Mouse (Mus musculus): ENCODE measurements around the gene Maml2. TPM values are rescaled to one million over a fixed set of nuclear protein-coding genes. Genes with fewer than 3 reads are reported as not detected.
"Not testable (repeated sequence)": the region's sequence is repeated elsewhere in the genome, so short reads cannot be mapped to it uniquely, and the experiment has no call there.

The Maml2 gene
- polyA plus RNA-seq, 1 experiment from 2014 or later: 9.9 TPM

DNA sequence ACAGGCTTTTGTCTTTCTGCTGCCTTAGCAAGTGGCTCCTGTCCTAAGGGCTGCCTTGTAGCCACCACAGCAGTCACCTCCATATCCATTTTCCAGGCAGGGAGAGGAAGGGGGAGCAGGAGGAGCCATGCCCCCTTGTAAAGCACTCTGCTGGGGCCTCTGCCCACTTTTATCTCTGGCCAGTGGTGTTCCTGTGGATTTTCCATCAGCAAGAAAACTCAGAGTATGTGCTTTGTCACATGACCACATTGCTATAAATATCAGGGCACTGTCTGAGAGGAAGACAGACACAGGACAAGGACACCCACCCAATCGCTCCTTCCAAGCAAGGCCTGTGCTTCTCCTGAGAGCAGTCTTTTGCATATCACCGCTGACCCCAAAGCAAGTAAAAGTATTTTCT is 405.3 kb downstream of the Maml2 start:
- WGBS: 90% methylated on average over 2 of the region's 2 CpGs
- Histone ChIP-seq H3K27ac (ENCODE audit: low read length) (no peak overlapping the region), H3K4me3 (ENCODE audit: low read depth, low read length) (no peak overlapping the region), H3K9me3 (replicated peaks; ENCODE audit: control insufficient read depth, low read length, poor library complexity, severe bottlenecking) (no peaks in the 10 kb centered on the region), H3K4me2 (ENCODE audit: low read length) (no peak overlapping the region), H3K9ac (ENCODE audit: low read depth, low read length) (no peak overlapping the region), H3K36me3 (ENCODE audit: control insufficient read depth, insufficient read depth, low read length) (peaks cover 2% of the 10 kb centered on the region; the same call in 1 of the 2 replicates), H3K4me1 (ENCODE audit: control insufficient read depth, insufficient read depth, low read length) (no peaks in the 10 kb centered on the region), H3K27me3 (ENCODE audit: control insufficient read depth, insufficient read depth, low read depth, low read length) (no peaks in the 10 kb centered on the region)
- ATAC-seq: no peak

DNA sequence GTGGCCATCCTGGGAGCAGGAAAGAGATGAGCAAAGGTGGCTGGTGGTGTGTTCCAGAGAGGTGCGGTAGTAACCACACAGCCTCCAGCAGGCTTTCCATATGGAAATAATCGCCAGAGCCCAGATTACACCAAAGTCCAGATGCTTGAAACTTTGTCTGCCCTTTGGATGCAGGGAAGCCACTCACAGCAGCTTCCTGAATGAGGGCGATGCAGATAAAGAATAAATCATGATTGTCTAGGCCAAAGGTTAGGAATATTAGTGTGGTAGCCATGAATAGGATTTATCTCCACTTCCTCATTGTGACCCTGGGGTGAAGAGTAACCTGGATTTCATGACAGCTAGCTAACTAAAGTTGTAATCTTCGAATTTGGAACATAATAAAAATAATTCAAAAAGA is 407.2 kb downstream of the Maml2 start:
- Histone ChIP-seq H3K4me3 (ENCODE audit: low read depth, low read length) (no peak overlapping the region), H3K9ac (ENCODE audit: low read depth, low read length) (no peak overlapping the region), H3K9me3 (replicated peaks; ENCODE audit: control insufficient read depth, low read length, poor library complexity, severe bottlenecking) (no peaks in the 10 kb centered on the region), H3K27ac (ENCODE audit: low read length) (no peak overlapping the region), H3K36me3 (ENCODE audit: control insufficient read depth, insufficient read depth, low read length) (peaks cover 2% of the 10 kb centered on the region; the same call in 1 of the 2 replicates), H3K4me2 (ENCODE audit: low read length) (no peak overlapping the region), H3K27me3 (ENCODE audit: control insufficient read depth, insufficient read depth, low read depth, low read length) (no peaks in the 10 kb centered on the region), H3K4me1 (ENCODE audit: control insufficient read depth, insufficient read depth, low read length) (no peaks in the 10 kb centered on the region)
- ATAC-seq: no peak
- WGBS: 89% methylated on average over 4 of the region's 4 CpGs

DNA sequence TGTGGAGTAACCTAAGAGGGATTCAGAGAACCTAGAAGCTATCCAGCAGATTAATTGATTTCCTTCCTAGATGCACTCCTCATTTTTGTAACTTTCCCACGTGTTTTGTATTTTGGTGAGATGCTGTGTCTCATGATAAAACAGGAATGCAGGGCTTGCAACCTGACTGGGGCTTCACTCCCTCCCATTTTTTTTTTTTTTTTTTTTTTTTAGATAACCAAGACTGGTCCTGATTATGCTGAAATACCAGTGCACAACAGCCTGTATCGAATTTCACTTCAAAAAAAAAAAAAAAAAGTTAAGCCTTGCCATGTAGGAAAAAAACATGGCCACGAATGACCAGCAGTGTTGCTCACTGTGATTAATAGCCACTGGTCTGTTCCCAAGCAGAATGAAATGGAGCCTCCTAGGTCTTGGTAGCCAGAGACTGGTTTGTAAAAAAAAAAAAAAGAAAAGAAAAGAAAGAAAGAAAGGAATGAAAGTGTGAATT is 409.4 kb downstream of the Maml2 start:
- Histone ChIP-seq H3K4me2 (ENCODE audit: low read length) (no peak overlapping the region), H3K27me3 (ENCODE audit: control insufficient read depth, insufficient read depth, low read depth, low read length) (no peaks in the 10 kb centered on the region), H3K27ac (ENCODE audit: low read length) (no peak overlapping the region), H3K36me3 (ENCODE audit: control insufficient read depth, insufficient read depth, low read length) (peaks cover 2% of the 10 kb centered on the region; the same call in 1 of the 2 replicates), H3K9ac (ENCODE audit: low read depth, low read length) (no peak overlapping the region), H3K4me1 (ENCODE audit: control insufficient read depth, insufficient read depth, low read length) (no peaks in the 10 kb centered on the region), H3K4me3 (ENCODE audit: low read depth, low read length) (no peak overlapping the region), H3K9me3 (replicated peaks; ENCODE audit: control insufficient read depth, low read length, poor library complexity, severe bottlenecking) (no peaks in the 10 kb centered on the region)
- WGBS: 41% methylated on average over 3 of the region's 3 CpGs
- ATAC-seq: no peak

DNA sequence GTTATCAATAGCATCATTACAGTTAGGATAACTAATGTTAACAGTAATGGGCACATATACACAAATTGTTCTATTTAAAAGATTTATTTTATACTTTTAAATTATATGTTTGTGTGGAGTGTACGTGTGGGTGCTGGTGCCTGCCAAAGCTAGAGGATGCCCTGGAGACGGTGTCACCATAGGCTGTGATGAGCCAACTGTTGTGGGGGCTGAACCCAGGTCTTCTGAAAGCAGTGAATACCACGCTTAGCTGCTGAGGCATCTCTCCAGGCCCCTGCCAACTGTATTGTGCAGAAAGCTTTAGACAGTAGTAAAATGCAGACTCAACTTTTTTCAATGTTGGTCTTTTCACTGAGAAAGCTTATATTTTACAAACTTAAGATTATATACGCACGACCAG is 411.7 kb downstream of the Maml2 start:
- H3K4me3 ChIP-seq (ENCODE audit: low read depth, low read length): no peak overlapping the region
- H3K4me1 ChIP-seq (ENCODE audit: control insufficient read depth, insufficient read depth, low read length): no peaks in the 10 kb centered on the region
- ATAC-seq: no peak
- WGBS: 90% methylated on average over 5 of the region's 5 CpGs
- no peak overlapping the region for H3K9ac ChIP-seq (ENCODE audit: low read depth, low read length)
- H3K27me3 ChIP-seq (ENCODE audit: control insufficient read depth, insufficient read depth, low read depth, low read length): no peaks in the 10 kb centered on the region
- no peak overlapping the region for H3K4me2 ChIP-seq (ENCODE audit: low read length)
- peaks cover 2% of the 10 kb centered on the region; the same call in 1 of the 2 replicates for H3K36me3 ChIP-seq (ENCODE audit: control insufficient read depth, insufficient read depth, low read length)
- no peaks in the 10 kb centered on the region for H3K9me3 ChIP-seq (replicated peaks; ENCODE audit: control insufficient read depth, low read length, poor library complexity, severe bottlenecking)
- H3K27ac ChIP-seq (ENCODE audit: low read length): no peak overlapping the region

DNA sequence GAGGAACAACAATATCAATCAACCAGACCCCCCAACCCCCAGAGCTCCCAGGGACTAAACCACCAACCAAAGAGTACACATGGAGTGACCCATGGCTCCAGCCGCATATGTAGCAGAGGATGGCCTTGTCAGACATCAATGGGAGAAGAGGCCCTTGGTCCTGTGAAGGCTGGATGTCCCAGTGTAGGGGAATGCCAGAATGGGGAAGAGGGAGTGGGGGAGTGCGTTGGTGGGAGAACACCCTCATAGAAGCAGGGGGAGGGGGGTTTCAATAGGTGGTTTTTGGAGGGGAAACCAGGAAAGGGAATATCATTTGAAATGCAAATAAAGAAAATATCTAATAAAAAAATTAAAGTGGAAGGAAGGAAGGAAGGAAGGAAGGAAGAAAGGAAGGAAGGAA is 418.1 kb downstream of the Maml2 start:
- peak overlapping the region; percentile 31; the same call in 1 of the 2 replicates for H3K4me2 ChIP-seq (ENCODE audit: low read length)
- not testable (repeated sequence) for H3K27ac ChIP-seq (ENCODE audit: low read length); H3K4me3 ChIP-seq (ENCODE audit: low read depth, low read length); H3K9ac ChIP-seq (ENCODE audit: low read depth, low read length); ATAC-seq; H3K9me3 ChIP-seq (replicated peaks; ENCODE audit: control insufficient read depth, low read length, poor library complexity, severe bottlenecking); H3K36me3 ChIP-seq (ENCODE audit: control insufficient read depth, insufficient read depth, low read length); H3K27me3 ChIP-seq (ENCODE audit: control insufficient read depth, insufficient read depth, low read depth, low read length); H3K4me1 ChIP-seq (ENCODE audit: control insufficient read depth, insufficient read depth, low read length)
- 80% methylated on average over 2 of the region's 2 CpGs for WGBS

DNA sequence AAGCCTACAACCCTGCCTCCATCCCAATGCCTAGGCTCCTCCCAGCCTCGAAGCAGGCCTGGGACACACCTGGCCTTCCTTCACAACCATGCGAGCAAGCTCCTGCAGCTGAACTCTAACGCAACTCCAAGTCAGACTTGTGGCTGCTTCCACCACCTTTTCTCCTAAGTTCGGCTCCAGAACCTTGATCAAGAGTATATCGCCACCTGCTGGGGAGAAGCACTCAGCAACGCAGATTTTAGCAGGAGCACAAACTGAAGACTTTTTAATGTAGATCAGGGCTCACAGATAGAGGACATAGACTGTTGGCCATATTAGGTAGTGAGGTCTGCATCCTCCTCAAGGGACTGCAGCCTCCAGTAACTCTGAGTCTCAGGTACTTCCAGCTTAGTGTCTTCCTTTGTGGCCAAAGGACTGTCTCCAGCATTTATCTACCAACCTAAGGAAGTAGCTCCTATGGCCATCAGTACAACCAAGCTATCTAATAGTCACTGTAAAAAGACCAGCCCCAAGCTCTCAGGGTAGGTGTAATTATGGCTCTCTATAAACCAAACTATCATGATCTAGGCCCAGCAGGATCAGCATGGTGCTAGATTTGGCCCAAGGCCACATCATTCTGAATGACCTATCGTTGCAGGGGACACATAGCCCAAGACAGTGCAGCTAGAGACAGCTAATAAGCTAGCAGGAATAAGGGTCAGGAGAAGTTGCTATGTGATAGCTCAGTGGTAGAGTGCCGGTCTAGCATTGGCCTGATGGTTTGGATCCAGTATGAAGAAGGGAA is 418.8 kb downstream of the Maml2 start:
- no peaks in the 10 kb centered on the region for H3K9me3 ChIP-seq (replicated peaks; ENCODE audit: control insufficient read depth, low read length, poor library complexity, severe bottlenecking)
- H3K4me2 ChIP-seq (ENCODE audit: low read length): peak overlapping the region; percentile 31; the same call in 1 of the 2 replicates
- no peak overlapping the region for H3K4me3 ChIP-seq (ENCODE audit: low read depth, low read length)
- no peak overlapping the region for H3K27ac ChIP-seq (ENCODE audit: low read length)
- no peak overlapping the region for H3K9ac ChIP-seq (ENCODE audit: low read depth, low read length)
- H3K4me1 ChIP-seq (ENCODE audit: control insufficient read depth, insufficient read depth, low read length): no peaks in the 10 kb centered on the region
- H3K27me3 ChIP-seq (ENCODE audit: control insufficient read depth, insufficient read depth, low read depth, low read length): no peaks in the 10 kb centered on the region
- no peaks in the 10 kb centered on the region for H3K36me3 ChIP-seq (ENCODE audit: control insufficient read depth, insufficient read depth, low read length)
- ATAC-seq: peak; percentile 86
- 25% methylated on average over 8 of the region's 8 CpGs for WGBS

- WGBS: 42% methylated on average over 2 of the region's 2 CpGs
- Histone ChIP-seq H3K9ac (ENCODE audit: low read depth, low read length) (peak within 1 kb of the TSS; percentile 84), H3K27ac (ENCODE audit: low read length) (peak within 1 kb of the TSS; percentile 90), H3K9me3 (replicated peaks; ENCODE audit: control insufficient read depth, low read length, poor library complexity, severe bottlenecking) (no peaks in the 10 kb centered on the region; the same call in 1 of the 2 replicates), H3K4me3 (ENCODE audit: low read depth, low read length) (peak within 1 kb of the TSS; percentile 82), H3K36me3 (ENCODE audit: control insufficient read depth, insufficient read depth, low read length) (no peaks in the 10 kb centered on the region), H3K27me3 (ENCODE audit: control insufficient read depth, insufficient read depth, low read depth, low read length) (no peaks in the 10 kb centered on the region), H3K4me2 (ENCODE audit: low read length) (peak within 1 kb of the TSS; percentile 87), H3K4me1 (ENCODE audit: control insufficient read depth, insufficient read depth, low read length) (peaks cover 11% of the 10 kb centered on the region)
- ATAC-seq: no peak
Observed at GRCm38 (mm10) chr9:13748404-13748797, 450.6 kb downstream of the Maml2 start, which contains the start of gene Mtmr2. Mtmr2 (plus strand) TSS chr9:13748410.

DNA sequence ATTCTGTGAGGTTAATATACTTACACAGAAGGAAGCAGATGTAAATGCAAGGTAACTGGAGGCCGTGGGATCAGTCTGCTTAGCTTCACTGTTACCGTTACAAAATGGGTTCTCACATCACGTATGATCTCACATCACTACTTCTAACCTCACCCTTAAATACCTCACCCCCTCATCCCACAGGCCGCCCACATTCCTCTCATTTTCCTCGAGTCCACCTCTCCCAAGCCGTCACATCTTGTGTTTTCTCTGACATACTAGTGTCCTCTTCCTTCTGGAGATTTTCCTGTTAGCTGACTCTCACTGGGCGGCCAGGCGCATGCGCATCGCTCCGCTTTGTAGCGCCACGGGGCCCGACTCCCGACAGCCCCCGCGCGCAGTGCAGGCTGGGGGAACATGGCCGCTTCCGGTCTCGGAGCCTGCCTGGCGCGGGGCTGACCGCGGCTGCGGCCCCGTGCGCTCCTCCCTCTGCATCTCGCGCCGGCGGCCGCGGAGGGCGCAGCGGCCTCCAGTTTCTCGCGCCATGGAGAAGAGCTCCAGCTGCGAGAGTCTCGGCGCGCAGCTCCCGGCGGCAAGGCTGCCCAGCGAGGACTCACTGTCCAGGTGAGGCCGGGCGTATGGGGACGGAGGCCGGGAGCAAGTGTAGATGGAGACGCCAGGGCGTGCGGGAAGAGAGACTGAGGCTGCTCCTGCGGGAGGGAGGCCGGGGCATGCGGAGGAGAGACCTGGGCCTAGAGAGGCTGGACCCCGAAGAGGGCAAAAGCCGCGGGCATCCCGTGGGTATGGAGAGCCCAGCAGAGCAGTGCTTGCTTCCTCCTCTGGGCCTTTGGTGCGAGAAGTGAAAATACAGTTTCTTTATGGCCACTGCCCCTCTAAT is 451.3 kb downstream of the Maml2 start:
- peak; percentile 100 for ATAC-seq
- peaks cover 11% of the 10 kb centered on the region for H3K4me1 ChIP-seq (ENCODE audit: control insufficient read depth, insufficient read depth, low read length)
- 1% methylated on average over 58 of the region's 60 CpGs for WGBS

More for the DNA sequence above, 451.3 kb downstream of the Maml2 start:
- H3K4me3 ChIP-seq (ENCODE audit: low read depth, low read length): peak overlapping the region; percentile 82
- H3K4me2 ChIP-seq (ENCODE audit: low read length): peak overlapping the region; percentile 87
- H3K9me3 ChIP-seq (replicated peaks; ENCODE audit: control insufficient read depth, low read length, poor library complexity, severe bottlenecking): no peaks in the 10 kb centered on the region; the same call in 1 of the 2 replicates
- H3K27ac ChIP-seq (ENCODE audit: low read length): peak overlapping the region; percentile 90
- no peaks in the 10 kb centered on the region for H3K27me3 ChIP-seq (ENCODE audit: control insufficient read depth, insufficient read depth, low read depth, low read length)
- peak overlapping the region; percentile 84 for H3K9ac ChIP-seq (ENCODE audit: low read depth, low read length)
- no peaks in the 10 kb centered on the region for H3K36me3 ChIP-seq (ENCODE audit: control insufficient read depth, insufficient read depth, low read length)

All from midbrain, embryonic 16.5 days (tissue).